Mouse (Mus musculus) neural tube, embryonic 15.5 days (tissue): ENCODE measurements around the gene Il22. TPM values are rescaled to one million over a fixed set of nuclear protein-coding genes. Genes with fewer than 3 reads are reported as not detected.
"Not testable (repeated sequence)": the region's sequence is repeated elsewhere in the genome, so short reads cannot be mapped to it uniquely, and the experiment has no call there.

Experiments
- ATAC-seq: fragments of 200-750 bp; cut with Nextera tagmentation; 2 replicates; pipeline ENCODE4 v1.8.0; 2017; ENCODE audit warnings: mild to moderate bottlenecking, moderate TSS enrichment, moderate library complexity; ENCODE audit not compliant: low FRiP score
- H3K27ac ChIP-seq: fragments of 300-500 bp; sonication (generic); replicated peaks from 2 replicates; pipeline ENCODE4 v1.5.1; 2015; ENCODE audit warnings: mild to moderate bottlenecking, inconsistent platforms
- H3K27me3 ChIP-seq: fragments of 300-500 bp; sonication (generic); replicated peaks from 2 replicates; pipeline ENCODE4 v1.6.1; 2015; ENCODE audit warnings: inconsistent platforms
- H3K36me3 ChIP-seq: fragments of 300-500 bp; sonication (generic); 2 replicates; pipeline ENCODE4 v1.6.1; 2015; ENCODE audit warnings: inconsistent platforms
- H3K4me1 ChIP-seq: fragments of 300-500 bp; sonication (generic); 2 replicates; pipeline ENCODE4 v1.6.1; 2015; ENCODE audit warnings: inconsistent platforms
- H3K4me2 ChIP-seq: fragments of 300-500 bp; sonication (generic); 2 replicates; pipeline ENCODE4 v1.6.1; 2015; ENCODE audit warnings: inconsistent platforms, mild to moderate bottlenecking, moderate library complexity
- H3K4me3 ChIP-seq: fragments of 300-500 bp; sonication (generic); replicated peaks from 2 replicates; pipeline ENCODE4 v1.5.1; 2015; ENCODE audit warnings: mild to moderate bottlenecking, inconsistent platforms
- H3K9ac ChIP-seq: fragments of 300-500 bp; sonication (generic); replicated peaks from 2 replicates; pipeline ENCODE4 v1.6.1; 2015; ENCODE audit warnings: mild to moderate bottlenecking, inconsistent platforms
- H3K9me3 ChIP-seq: fragments of 300-500 bp; sonication (generic); replicated peaks from 2 replicates; pipeline ENCODE4 v1.6.1; 2016; ENCODE audit warnings: inconsistent platforms
- WGBS: fragments of 180-500 bp; shearing (Covaris S2); methylation state at CpG from one replicate; pipeline ENCODE4 v1.1.7; 2015; ENCODE audit warnings: mixed read lengths; 5-methylcytosine and 5-hydroxymethylcytosine counted together
- polyA plus RNA-seq: library from polyadenylated mRNA; unstranded; fragments of >200 nt; fragmentation: Nextera tagmentation; extraction: Ambion mirVana; gene quantifications from 2 replicates; pipeline ENCODE4 v1.2.1, GENCODE M21; 2015

Gene Il22
- 0.22 TPM in 1 of 2 replicates, not detected in the other for polyA plus RNA-seq

DNA sequence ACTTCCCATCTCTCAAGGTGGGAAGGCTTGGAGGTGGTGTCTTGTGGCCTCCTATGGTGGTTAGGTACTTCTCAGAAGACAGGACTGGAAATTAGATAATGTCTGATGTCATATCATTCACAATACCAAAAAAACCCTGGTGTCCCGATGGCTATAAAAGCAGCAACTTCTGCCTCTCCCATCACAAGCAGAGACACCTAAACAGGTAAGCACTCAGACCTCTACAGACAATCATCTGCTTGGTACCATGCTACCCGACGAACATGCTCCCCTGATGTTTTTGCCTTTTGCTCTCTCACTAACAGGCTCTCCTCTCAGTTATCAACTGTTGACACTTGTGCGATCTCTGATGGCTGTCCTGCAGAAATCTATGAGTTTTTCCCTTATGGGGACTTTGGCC, at the start of gene Il22:
Il22 (plus strand) TSS at position 301 of the 400 bp plus-strand sequence.
- WGBS = 93% methylated on average over 4 of the region's 4 CpGs
- no peak for ATAC-seq
- Histone ChIP-seq H3K9me3 (no peaks in the 10 kb centered on the region), H3K9ac (no peak within 1 kb of the TSS), H3K27me3 (no peaks in the 10 kb centered on the region), H3K4me3 (no peak within 1 kb of the TSS), H3K4me1 (no peaks in the 10 kb centered on the region), H3K27ac (no peak within 1 kb of the TSS), H3K36me3 (no peaks in the 10 kb centered on the region), H3K4me2 (no peak within 1 kb of the TSS)

DNA sequence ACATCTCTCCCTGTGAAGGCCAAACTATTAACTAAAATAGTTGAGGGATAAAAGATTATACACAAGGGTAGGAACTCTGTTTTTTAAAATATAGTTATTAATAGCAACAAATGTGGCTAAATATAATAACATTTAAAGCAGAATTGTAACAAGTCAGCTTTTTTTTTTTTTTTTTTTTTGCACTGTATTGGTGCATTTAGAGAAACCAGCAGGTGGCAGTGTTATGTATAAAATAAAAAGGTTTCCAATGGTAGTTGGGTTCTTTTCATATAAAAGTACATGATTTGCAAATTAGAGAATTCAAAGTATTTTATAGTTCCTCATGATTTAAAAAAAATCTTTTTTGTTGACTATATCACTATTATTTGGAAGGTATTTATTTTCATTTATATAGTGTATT, 48.8 kb upstream of the Il22 start:
- Histone ChIP-seq H3K27ac (no peak overlapping the region), H3K4me1 (no peaks in the 10 kb centered on the region), H3K4me3 (no peak overlapping the region), H3K9ac (no peak overlapping the region), H3K27me3 (no peaks in the 10 kb centered on the region), H3K9me3 (no peaks in the 10 kb centered on the region), H3K36me3 (peaks cover 44% of the 10 kb centered on the region), H3K4me2 (no peak overlapping the region)
- ATAC-seq = no peak

DNA sequence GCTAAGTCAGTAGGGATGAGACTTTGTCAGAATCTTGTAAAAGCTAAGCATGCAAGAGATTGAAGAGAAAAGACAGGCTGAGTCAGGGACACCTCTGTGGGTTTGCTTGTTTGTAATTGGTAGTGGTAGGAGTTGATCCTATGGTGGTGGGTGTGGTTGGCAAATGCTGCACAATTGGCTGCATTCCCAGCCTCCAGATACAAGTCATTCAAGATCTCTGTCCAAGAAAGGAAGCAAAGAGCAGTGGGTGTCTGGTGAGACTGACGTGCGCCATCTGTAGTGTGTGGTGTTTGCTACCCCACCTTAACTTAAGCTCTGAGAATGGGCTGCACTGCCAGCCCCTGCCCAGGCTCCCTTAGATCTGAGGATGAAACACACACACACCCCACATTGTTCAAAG, 43.6 kb upstream of the Il22 start:
- H3K27ac ChIP-seq = no peak overlapping the region
- no peak for ATAC-seq
- H3K4me3 ChIP-seq = no peak overlapping the region
- H3K4me2 ChIP-seq = no peak overlapping the region
- H3K9ac ChIP-seq = no peak overlapping the region
- no peaks in the 10 kb centered on the region for H3K4me1 ChIP-seq
- H3K27me3 ChIP-seq = no peaks in the 10 kb centered on the region
- peaks cover 62% of the 10 kb centered on the region for H3K36me3 ChIP-seq
- no peaks in the 10 kb centered on the region for H3K9me3 ChIP-seq
- WGBS = 91% methylated on average over 2 of the region's 2 CpGs

DNA sequence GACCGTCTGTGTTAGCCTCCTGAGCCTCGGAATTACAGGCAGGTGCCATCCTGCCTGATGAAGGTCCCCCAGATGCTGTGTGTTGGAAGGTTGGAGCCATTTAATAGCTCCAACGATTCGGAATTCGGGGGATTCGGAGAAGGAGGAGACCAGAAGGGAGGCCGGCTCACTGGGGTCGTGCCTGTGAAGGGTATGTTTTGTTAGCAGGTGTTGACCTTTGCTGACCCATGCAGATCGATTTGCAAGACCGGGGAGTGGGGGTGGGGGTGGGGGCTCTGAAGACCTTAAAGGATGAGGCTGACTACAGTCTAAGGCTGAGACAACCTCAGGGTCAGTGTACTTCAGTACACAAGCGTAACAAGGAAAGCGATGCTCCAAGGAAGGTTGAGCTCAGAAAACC, 35.5 kb upstream of the Il22 start:
- Histone ChIP-seq H3K36me3 (peaks cover 13% of the 10 kb centered on the region), H3K27me3 (no peaks in the 10 kb centered on the region), H3K4me2 (no peak overlapping the region), H3K9me3 (no peaks in the 10 kb centered on the region), H3K4me1 (no peaks in the 10 kb centered on the region), H3K4me3 (no peak overlapping the region), H3K9ac (no peak overlapping the region), H3K27ac (no peak overlapping the region)
- 58% methylated on average over 12 of the region's 12 CpGs for WGBS
- ATAC-seq = no peak

DNA sequence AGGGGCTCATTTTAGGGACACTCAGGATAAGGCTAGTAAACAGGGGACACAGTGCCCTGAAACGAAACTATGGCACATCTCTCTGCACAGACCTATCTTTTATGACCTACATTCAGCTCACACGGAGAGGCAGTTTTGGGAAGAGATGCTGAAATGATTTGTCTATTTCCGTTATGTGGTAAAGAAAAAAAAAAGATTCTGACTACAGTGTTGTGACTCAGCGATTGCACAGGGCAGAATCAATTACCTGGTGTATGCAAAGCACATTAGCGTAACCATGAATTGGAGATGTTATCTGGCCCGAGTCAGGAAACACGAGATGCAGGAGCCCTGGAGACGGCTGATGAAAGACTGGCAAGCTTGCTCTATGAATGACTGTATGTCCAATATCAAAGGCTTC, 32.3 kb upstream of the Il22 start:
- 0 out of 2 replicates have a peak, but pooled peaks cover 2% of the 10 kb centered on the region for H3K36me3 ChIP-seq
- 77% methylated on average over 8 of the region's 8 CpGs for whole genome bisulfite sequencing
- H3K9ac ChIP-seq = no peak overlapping the region
- no peak overlapping the region for H3K4me2 ChIP-seq
- ATAC-seq = no peak
- no peaks in the 10 kb centered on the region for H3K27me3 ChIP-seq
- H3K9me3 ChIP-seq = no peaks in the 10 kb centered on the region
- H3K4me1 ChIP-seq = no peaks in the 10 kb centered on the region
- no peak overlapping the region for H3K4me3 ChIP-seq
- no peak overlapping the region for H3K27ac ChIP-seq

DNA sequence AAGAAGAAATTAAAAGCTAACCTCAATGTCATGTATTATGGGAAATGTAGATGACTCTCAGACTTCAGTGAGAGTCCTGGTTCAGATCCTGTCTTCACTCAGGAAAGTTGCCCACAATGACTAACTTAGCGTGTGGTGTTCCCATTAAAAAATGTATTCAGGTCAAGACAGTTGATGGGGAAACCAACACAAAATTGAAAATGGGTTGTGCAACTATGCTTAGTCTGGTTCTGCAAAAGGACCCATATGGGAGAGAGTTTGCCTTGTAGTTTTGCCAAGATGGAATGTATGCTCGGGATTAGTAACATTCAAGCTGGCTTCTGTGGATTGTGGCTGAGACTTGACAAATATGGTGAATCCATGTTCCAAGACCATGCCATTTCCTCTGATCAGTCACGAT, 31.9 kb upstream of the Il22 start:
- Histone ChIP-seq H3K36me3 (0 out of 2 replicates have a peak, but pooled peaks cover 2% of the 10 kb centered on the region), H3K4me1 (no peaks in the 10 kb centered on the region), H3K27ac (no peak overlapping the region), H3K27me3 (no peaks in the 10 kb centered on the region), H3K4me3 (no peak overlapping the region), H3K4me2 (no peak overlapping the region), H3K9ac (no peak overlapping the region), H3K9me3 (no peaks in the 10 kb centered on the region)
- ATAC-seq = no peak
- WGBS = 95% methylated on average over 3 of the region's 3 CpGs

DNA sequence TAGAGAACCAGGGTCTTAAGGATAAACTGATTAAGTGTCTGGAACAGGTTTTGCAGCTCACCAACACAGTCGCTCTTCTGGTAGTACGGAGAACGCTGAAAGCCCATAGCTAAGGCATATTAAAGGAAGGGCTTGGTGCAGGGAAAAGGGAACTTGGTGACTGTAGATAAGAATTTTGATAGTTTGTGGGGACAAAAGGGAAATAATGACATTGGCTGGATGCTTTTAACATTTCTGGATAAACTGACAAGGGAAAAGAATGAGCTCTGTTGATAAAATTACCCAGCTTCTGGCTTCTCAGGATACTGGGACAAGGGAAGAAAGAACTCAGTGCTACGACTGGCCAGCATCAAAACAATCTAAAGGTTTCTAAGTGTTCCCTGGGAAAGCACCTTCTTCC, 29.2 kb upstream of the Il22 start:
- not testable (repeated sequence) for ATAC-seq, H3K9me3 ChIP-seq, H3K27me3 ChIP-seq, H3K36me3 ChIP-seq, H3K4me1 ChIP-seq, H3K4me2 ChIP-seq, H3K9ac ChIP-seq, H3K4me3 ChIP-seq, H3K27ac ChIP-seq
- 90% methylated on average over 4 of the region's 4 CpGs for WGBS

DNA sequence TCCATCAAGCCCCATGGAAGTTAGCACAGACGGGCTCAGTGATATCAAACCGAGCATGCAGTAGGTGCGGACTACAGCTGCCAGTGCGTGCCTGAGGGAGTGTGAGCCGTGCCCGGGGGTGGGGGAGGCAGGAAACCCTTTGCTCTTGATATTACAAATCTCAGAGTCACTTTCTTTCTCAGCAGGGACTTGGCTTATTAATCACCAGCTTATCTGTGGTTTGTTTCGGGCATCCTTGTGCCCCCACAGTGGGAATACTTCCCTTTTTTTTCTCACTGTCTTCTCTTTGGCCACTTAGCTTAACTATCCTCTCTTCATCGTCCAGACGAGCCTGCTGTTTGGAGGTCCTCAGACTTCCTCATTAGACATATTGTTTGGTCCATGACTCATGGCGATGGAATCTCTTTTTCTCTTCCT, 26.0 kb upstream of the Il22 start:
- no peaks in the 10 kb centered on the region for H3K27me3 ChIP-seq
- no peaks in the 10 kb centered on the region for H3K36me3 ChIP-seq
- no peak overlapping the region for H3K27ac ChIP-seq
- WGBS = 80% methylated on average over 10 of the region's 10 CpGs
- H3K9me3 ChIP-seq = no peaks in the 10 kb centered on the region
- no peak for ATAC-seq
- H3K4me3 ChIP-seq = no peak overlapping the region
- H3K9ac ChIP-seq = no peak overlapping the region
- no peak overlapping the region for H3K4me2 ChIP-seq
- H3K4me1 ChIP-seq = no peaks in the 10 kb centered on the region

DNA sequence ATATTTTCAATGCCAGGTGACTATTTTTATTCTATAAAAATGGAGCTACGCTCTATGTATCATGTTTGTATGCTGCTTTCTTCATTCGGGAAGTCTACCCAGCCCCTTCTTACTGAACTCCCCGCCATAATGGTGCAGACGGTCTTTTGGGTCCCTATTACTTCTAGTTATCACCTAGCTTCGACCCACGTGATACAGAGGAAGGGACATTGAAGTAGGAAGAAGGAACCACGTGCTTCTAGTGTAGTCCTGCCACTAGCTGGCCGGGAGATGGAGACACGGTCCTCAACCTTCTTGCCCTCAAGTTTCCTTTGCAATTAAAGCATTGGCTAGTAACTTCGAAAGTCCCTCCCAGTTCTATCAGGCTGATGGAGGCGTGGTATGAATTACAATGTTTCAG, 25.5 kb upstream of the Il22 start:
- no peak for ATAC-seq
- Histone ChIP-seq H3K4me2 (no peak overlapping the region), H3K4me3 (no peak overlapping the region), H3K27me3 (no peaks in the 10 kb centered on the region), H3K4me1 (no peaks in the 10 kb centered on the region), H3K27ac (no peak overlapping the region), H3K9me3 (no peaks in the 10 kb centered on the region), H3K9ac (no peak overlapping the region), H3K36me3 (no peaks in the 10 kb centered on the region)
- WGBS = 92% methylated on average over 11 of the region's 11 CpGs

DNA sequence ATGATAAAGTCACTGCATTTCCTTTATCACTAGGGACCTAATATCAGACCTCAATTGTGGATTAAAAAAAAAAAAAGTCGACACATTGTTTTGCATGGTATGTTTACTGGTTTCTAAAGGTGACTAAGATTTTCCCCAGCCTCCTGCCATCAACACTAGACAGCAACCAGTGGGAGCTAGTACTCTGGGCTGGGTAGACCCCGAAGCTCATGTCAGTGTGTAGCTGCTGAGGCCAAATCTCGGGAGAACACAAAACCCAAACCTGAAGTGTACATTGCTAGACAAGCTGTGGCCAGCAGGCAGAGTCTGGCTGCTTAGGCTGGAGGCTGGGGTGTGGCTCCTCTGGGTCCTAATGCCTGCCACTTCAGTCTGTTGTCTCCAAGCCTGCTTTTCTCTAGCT, 9.6 kb upstream of the Il22 start:
- H3K27ac ChIP-seq, H3K36me3 ChIP-seq, H3K9me3 ChIP-seq, H3K4me2 ChIP-seq, H3K9ac ChIP-seq, ATAC-seq, H3K4me1 ChIP-seq, H3K4me3 ChIP-seq, H3K27me3 ChIP-seq: not testable (repeated sequence)
- WGBS = 33% methylated on average over 3 of the region's 3 CpGs

DNA sequence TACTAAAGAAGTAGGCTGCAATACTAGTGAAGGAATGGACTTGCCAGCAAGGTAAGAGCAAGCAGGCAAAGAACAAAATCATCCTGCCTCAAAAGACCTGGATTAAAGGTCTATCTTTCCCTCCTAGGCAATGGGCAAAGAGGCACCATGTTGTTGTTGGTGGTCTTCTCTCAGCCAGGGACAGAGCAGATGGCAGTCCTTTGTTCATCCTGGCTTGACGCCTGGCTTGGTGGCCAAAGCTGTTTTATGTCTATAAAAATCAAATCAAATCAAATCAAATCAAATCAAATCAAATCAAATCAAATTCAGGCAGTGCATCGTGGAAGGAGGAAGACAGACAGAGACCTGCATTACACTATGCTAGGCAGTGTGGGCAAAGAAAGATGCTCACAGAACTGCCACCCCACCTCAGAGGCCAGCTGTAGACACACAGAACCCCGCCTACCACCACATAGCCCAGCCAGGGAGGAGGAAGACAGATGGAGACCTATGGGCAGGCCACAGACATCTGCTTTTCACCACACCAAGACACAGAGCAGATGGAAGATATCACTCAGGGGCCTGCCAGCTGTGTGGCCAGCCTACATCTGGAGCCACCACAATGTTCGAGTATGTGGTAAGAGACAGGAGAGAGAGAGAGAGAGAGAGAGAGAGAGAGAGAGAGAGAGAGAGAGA, 11.1 kb downstream of the Il22 start:
- H3K27me3 ChIP-seq, ATAC-seq, H3K4me2 ChIP-seq, H3K4me3 ChIP-seq, H3K36me3 ChIP-seq, H3K27ac ChIP-seq, H3K4me1 ChIP-seq, H3K9ac ChIP-seq, H3K9me3 ChIP-seq: not testable (repeated sequence)
- 78% methylated on average over 2 of the region's 4 CpGs for WGBS

DNA sequence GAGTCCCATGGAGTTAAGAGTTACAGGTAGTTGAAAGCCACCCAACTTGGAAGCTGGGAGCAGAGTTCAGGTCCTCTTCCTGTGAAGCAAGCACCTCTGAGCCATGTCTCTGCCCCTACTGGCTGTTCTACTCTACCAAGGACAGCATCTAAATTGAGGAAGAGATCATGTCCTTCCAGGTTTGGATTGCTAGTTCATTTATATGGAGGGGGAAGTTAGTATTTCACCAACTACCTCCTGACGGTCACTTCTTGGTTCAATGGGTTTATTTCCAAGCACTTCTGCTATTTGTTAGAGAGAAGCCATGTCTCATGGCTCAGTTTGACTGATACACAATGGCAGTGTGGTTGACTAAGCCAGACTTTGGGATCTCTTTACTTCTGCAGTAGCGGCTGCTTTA, 22.9 kb downstream of the Il22 start:
- WGBS = 80% methylated on average over 1 of the region's 2 CpGs
- not testable (repeated sequence) for H3K27ac ChIP-seq, H3K9me3 ChIP-seq, H3K27me3 ChIP-seq, H3K4me3 ChIP-seq, H3K4me1 ChIP-seq, H3K4me2 ChIP-seq, H3K9ac ChIP-seq, H3K36me3 ChIP-seq, ATAC-seq

DNA sequence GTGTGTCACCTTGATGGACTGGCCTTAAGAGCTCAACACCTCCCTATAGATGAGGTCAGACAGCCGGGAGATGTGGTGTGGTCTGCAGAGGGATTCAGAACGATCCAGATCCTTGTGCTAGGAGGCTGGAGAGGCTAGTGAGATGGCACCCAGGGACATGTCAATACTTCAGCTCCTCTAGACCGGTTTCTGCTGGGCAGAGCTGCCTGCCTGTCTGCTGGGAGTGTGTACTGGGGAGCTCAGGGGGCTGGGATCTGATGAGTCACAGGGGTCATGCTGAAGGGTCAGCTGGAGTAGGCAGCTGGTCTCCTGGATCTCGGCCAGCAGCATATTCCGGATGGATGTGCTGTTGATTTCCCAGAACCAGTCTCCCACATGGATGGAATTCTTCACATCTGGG, 27.9 kb downstream of the Il22 start:
- H3K9ac ChIP-seq, H3K36me3 ChIP-seq, H3K4me3 ChIP-seq, H3K4me2 ChIP-seq, H3K4me1 ChIP-seq, H3K9me3 ChIP-seq, H3K27me3 ChIP-seq, ATAC-seq, H3K27ac ChIP-seq: not testable (repeated sequence)
- WGBS = 100% methylated on average over 1 of the region's 5 CpGs
